Mouse (Mus musculus) adrenal gland, adult 2 months (tissue): ENCODE measurements around the gene Slc22a20. TPM values are rescaled to one million over a fixed set of nuclear protein-coding genes. Genes with fewer than 3 reads are reported as not detected.

ENCODE experiments used
- DNase-seq: peaks from one replicate; pipeline ENCODE4 v3.0.0; 2021
- polyA plus RNA-seq: library from polyadenylated mRNA; depleted of rRNA; stranded (reverse); fragments of >200 nt; gene quantifications from 2 replicates; pipeline ENCODE4 v1.2.3, GENCODE M21; 2012
- total RNA-seq, 2 experiments: library from RNA; stranded (reverse); gene quantifications; 2 replicates each; pipeline ENCODE4 v1.2.3; 2021

Slc22a20 gene
- total and polyA plus RNA-seq, 3 experiments: not detected

DNA sequence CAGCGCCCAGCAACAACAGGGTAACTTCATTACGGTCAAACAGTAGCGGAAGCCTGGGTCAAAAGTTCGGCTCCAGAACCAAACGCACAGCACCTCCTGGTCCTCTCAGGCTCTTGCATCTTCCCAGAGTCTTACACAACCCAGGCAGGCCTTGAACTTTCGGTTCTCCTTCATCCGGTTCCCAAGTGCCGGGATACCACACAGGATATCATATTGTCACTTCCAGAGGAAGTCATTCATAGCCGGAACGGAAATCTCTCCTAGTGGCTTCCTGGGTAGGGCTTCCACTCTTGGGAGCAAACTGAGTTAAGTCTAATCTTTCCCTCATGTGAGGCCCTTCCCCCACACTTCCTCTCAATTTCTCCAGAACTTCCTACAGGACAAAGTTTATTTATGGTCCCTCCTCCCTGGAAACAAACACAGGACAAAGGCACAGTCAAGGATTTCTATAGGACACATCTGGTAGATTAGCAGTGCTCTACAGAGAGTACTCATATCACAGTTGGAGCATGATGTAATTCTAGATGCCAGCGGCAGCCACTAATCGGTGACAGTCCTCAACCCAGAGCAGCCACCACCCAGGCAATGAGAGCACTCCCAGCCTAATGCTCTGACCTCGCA is 33.8 kb downstream of the Slc22a20 start:
- DNase-seq: peak; percentile 80

DNA sequence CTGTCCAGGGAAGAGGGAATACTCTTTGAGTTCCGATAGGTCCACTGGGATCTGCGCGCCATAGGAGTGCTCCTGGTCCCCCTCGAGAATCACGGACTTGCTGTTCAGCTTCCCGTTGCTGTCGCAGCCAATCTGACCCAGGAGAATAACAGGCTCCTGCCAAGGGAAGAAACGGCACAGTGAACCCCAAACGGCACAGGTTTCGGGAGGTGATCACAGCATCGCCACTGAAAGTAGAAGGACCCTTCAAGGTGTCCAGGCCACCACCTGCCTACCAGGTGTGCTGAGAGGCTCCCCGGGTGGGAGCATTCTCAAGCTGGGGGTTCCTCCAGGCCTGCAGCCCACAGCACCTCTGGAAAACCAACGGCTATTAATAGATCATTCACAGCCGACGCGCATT is 34.3 kb downstream of the Slc22a20 start:
- no peak for DNase-seq

DNA sequence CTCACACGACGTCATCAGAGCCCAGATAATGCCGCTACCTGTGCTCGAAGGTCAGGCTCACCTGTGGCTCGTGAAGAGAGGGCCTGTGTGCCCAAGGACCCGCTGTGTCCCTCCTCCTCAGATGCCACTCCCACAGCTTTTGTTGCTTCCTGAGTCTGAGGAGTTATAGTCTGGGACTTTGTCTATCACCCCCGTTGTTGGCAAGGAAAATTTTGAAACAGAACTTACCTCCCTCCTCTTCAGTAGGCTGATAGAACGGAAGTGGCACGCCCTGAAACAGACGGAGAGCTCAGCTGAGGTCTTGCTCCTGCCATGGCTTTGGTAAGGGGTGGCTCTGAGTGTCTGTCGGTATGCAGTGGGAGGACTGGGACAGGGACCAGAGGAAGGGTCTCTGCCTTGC is 35.7 kb downstream of the Slc22a20 start:
- no peak for DNase-seq

DNA sequence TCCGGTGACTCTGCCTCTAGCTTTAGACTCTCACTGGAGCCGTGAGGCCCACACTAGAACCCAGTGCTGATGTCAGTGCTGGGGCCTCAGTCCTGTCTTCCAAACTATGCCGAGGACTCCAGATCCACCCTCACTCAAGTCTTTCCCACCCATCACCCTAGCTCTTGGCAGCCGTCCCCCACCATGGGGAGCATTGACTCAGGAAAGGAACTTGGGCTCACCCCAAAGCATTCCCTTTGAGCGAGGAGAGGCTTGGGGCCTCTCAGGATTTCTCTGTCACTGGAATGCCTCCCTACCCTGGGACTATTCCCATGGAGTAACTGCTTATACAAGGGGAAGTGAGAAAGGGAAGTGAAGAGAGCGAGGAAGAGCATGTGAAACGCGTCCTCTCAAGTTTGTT is 40.1 kb downstream of the Slc22a20 start:
- DNase-seq: peak; percentile 42

DNA sequence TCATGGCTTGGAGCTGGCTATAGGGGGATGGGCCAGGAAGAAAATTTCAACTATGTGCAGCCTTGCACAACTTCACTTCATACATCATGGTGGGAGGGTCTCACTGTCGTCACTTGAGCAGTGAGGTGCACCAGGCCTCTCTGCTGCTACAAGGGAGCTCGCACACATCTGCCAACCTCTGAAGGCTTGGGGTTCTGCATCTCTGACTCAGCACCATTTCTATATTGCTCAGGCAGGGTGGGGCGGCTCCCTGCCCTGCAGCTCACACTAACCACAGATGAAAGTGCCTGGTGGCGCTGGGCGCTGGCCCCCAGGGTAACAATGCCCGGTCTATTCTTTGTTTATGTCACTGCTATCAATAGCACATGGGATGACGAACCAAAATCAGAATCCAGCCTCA is 40.9 kb downstream of the Slc22a20 start:
- no peak for DNase-seq

DNA sequence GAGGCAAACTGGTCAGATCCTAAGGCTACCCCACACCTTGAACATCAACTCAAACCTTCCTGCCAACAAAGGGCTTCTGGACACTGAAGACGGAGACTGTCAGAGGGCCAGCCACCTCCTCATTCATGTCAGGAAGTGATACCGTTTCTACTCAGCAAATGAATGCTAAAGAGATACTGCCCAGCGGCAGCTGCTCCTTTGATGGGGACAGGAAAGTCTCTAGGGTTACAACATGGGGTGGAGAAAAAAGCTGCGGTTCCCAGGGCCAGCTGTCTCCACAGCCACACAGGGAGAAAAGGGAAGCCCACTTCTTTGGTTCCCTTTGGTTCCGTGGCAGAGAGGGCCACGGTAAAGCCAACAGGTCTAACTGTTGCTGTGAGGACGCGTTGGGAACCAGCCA is 41.8 kb downstream of the Slc22a20 start:
- no peak for DNase-seq

DNA sequence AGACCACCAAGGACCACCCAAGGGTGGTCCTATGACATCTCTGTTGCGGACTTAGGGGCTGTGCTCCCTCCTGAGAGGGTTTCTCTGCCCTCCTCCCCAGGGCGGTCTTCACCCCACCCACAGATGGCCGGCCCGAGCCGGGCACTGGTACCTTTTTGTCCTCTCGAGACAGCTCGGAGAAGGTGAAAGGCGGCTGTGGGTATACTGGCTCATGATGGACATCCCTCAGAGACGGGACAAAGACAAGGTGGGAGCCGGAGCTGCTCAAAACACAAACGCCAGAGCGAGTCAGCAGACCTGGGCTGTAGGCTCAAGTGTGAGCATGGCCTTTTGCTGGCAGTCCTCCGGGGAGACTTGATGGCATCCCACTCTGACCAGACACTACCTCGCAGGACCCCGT is 42.5 kb downstream of the Slc22a20 start:
- no peak for DNase-seq

DNA sequence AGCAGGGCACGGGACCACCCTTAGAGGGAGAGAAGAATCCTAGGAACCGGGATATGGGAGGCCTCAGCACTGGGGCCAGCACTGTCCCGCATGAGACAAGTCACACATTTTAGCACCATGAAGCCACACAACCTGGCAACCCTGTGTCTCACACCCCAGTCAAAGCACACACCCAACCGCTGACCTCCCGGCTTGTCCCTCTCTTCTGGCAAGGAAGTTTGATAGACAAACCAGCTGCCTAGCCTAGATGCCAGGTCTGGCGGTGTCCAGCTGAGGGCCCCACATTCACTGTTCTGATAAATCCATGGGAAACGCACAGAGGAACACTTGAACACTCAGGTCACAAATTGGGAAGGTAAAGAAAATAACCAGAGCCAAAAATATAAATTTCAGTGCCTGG is 43.4 kb downstream of the Slc22a20 start:
- DNase-seq: no peak

DNA sequence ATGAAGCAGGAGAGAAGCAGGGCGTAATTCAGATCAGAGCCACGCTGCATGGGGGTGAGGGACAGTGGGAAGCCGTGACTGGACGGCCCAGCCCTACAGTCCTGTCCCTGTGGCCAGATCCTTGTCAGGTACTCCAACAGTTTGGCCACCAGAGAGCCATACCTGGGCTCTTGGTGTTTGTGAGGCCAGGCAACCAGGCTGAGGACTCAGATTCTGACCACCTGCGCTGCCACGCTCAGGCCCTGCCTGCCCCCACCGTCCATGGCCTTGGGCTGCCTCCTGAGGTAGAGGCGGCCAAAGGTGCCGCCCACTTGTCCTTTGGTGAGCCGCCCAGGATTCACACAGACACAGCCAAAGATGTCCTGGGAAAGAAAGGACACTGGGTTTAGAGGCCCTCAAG is 45.3 kb downstream of the Slc22a20 start:
- peak; percentile 79 for DNase-seq

DNA sequence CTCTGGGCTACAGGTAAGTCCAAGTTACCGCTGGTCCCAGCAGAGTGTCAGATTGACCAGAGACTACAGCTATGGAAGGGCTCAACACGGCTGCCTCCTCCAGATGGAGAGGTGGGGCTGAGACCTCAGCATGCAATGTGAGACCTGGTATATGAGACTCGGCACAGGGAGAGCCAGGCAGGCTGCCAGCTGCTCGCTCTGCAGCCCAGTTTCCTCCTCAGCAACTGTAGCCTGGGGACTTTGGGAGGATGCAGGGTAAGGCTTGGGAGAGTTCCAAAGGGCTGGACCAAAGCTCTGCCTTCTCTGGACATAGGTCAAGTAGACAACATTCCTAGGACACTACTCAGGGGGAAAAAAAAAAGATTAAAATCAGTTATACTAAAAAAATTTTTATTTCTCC is 45.8 kb downstream of the Slc22a20 start:
- DNase-seq: peak; percentile 86

DNA sequence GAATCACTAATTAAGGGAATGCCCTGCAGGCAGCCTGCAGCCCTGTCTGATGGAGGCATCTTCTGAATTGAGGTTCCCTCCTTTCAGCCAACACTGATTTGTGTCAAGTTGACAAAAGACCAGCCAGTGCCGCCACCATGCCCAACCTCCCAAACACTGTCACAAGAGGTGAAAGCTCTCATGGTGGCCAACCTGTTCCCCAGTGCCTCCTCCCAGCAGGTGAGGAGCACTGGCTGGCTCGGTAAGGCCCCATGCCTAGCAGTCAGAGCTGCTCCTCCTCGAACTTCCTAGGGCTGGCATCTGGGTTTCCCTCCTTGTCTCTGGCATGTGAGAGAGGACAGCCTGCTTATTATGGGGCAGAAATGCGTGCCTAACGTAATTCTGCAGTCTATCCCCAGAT is 46.2 kb downstream of the Slc22a20 start:
- DNase-seq: no peak

DNA sequence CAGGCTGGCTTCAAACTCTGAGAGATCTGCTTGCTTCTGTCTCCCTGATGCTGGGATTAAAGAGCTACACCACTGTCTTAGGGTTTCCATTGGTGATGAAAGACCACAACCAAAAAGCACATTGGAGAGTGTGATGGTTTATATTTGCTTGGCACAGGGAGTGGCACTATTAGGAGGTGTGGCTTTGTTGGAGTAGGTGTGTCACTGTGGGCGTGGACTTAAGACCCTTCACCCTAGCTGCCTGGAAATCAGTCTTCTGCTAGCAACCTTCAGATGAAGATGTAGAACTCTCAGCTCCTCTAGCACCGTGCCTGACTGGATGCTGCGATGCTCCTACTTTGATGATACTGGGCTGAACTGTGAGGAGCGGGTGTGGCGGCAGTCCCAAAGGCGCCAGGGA is 47.4 kb downstream of the Slc22a20 start:
- DNase-seq: no peak

DNA sequence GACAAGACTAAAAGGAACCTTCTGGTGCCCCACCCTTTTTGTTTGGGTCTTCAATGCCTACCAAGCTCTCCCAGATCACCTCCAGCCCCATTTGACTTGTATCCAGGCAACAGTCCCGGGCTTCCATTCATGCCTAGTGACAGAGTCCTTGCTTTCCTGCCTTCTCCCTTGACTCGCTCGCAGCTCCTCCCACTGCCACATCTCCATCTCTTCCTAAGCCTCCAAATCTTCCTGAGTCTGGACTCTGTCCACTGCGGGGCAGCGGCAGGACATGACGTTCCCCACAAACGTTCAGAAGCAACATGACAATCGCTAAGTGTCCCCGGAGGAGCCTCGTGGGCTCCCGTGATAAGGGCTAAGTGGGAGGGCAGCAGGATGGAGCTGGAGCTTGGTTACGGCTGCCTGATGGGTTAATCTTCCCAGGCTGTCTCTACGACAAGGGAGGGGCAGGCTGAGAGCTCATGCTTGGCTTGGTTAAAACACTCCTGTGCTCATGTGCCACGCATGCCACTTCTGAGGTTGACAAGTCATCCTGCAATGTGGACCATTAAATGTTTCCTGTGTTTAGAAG is 48.0 kb downstream of the Slc22a20 start:
- DNase-seq: no peak

DNA sequence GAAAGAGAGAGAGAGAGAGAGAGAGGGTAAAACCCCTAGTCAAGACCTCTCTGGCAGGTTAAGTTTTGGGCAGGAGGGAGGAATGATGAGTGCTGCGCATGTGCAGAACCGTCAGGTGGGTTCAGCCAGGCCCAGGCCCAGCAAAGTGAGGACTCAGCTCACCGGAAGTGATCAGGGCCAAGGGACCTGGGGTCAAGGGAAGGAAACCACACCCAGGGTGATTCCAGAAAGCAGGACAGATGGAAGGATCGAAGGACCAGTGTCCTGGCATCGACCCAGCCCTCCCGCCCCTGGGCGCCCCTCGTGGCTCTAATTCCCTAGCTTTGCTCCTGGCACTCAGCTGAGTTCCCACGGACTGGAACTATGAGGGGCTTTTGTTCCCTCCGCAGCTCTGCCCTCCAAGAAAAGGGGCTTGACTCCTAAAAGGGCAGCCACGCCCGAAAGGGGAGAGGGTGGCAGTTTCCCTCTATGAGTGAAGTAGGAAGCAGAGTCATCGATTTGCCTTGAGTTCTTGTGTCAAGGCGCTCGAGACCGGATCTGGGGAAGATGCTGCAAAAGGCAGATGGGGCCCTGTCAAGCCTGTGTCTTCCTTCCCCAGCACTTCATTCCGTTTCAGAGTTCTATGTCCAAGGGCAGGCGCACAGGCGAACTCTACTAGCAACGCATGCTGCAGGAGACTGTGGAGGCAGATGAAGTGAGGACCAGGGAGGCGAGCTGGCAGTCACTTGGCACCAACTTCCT is 48.7 kb downstream of the Slc22a20 start:
- no peak for DNase-seq

DNA sequence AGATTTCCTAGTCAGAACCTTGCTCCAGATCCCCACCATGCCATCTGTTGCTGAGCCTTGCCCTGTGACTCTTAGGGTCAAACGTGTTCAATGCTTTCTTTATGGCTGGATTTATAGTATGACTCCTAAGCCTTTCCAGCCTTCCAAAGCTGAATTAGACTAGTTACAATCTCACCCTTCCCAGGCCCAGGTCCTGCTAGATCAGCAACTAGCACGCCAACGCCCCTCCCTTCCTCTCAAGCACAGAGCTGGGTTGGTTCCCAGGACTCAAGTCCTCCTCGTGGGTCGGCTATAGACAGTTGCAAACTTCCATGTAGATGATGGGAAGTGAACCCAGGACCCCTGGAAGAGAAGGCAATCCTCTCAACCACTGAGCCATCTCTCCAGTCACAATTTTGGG is 50.3 kb downstream of the Slc22a20 start:
- DNase-seq: no peak

DNA sequence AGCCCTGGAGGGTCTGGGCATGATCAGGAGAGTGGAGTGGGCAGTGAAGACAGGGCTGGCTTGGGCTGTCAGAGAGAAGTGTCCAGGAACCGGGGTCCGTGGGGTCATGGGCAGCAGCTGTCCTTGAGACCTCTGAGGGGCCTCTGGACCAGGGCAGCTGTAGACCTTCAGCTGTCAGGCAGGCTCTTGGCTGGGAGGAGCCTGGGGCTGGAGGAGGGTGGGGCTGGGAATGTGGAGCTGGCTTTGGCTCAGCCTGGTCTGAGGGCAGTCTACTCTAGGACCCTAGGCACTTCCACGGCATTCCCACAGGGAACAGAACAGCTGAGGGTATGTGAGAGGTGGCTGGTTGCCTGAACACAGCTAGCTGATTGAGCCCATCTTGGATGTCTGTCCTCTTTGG is 50.7 kb downstream of the Slc22a20 start:
- peak; percentile 80 for DNase-seq

DNA sequence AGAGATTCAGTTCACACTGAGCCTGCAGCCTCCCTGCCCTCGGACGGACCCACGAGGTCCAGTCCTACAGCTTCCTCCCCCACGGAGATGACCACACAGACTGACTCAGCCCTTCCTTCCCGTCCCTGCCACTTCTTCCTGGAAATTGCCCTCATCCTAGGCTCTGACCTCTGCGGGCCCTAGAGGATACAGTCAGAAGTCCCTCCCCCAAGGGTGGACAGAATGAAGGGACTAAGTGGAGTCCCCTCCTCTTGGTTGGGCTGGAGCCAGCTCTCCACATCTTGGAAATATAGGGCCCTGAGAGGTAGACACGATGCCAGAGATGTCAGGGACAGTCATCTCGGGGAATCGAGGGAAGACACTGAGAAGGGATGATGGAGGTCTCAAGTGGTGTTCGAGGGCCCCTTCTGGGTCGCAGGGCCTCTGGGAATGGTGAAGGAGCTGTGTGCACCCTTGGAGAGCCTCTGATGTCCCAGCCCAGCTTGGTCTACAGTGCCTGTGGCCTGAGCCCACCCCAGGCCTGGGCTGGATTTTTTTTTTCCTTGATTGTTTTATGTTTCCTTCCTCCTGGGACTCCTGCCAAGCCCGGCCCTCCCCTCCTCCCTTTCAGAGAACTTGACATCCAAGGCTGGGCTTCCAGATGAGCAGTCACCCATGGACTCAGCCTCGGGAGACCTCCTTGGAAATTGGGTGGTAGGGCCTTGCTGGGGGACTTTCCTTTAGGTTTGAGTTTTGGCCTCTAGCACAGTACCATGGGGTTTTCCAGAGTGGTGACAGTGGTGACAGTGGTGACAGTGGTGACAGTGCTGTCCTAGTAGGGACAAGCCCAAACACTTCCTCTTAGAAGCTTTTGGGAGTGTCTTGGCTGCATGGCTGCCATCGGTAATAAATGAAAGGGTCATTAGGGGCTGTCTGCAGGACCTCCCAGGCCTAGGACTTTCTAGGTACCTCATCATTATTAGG is 56.0 kb downstream of the Slc22a20 start:
- peak; percentile 82 for DNase-seq

DNA sequence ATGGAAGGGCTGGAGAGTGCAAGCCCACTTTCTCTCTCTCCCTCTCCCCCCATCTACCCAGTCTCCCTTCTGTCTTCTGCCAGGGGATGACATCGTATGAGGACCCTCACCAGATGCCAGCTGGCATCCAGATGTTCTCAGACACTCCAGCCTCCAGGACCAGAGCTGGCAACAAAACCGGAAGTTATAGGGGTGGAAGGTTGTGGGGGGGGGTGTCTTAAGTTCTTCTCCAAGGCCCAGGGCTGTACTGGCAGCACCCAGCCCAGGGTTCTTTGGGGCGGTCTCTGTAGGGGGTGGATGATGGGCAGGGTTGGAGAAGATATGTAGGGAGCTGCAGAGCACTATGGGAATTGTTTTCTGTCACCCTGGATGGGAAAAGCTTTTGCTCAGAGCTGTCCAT is 57.4 kb downstream of the Slc22a20 start:
- no peak for DNase-seq

DNA sequence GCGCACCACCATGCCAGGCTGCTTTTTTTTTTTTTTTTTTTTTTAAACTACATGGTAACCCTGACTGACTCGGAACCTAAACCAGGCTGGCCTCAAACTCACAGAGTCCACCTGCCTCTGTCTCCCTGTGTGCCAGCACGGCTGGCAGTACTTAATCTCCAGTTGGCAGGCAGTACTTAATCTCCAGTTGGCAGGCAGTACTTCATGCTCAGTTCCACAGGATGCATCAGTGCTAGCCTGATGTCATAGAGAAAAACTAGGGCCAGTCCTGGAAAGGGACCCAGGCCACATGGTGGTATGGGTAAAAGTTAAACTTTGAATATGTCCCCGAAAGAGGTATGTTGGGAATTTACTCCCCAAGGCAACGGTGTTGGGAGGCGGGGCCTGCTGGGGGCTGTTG is 57.8 kb downstream of the Slc22a20 start:
- no peak for DNase-seq

DNA sequence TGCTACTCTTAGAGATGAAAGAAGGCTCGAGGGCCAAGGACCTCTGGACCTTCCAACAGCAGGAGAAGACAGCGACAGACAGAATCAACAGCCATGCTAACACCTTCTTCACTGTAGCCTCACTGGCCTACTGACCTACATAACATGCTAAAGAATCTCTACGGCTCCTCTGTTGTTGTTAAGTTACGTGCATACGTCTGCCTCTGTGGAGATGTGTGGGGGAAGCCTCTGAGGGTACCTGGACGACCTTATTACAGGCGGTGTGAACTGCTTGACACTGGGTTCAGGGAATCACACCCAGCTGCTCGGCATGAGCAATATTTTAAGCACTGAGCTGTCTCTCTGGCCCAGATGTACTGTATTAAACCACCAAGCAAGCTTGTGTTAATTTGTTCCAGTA is 58.4 kb downstream of the Slc22a20 start:
- DNase-seq: no peak

DNA sequence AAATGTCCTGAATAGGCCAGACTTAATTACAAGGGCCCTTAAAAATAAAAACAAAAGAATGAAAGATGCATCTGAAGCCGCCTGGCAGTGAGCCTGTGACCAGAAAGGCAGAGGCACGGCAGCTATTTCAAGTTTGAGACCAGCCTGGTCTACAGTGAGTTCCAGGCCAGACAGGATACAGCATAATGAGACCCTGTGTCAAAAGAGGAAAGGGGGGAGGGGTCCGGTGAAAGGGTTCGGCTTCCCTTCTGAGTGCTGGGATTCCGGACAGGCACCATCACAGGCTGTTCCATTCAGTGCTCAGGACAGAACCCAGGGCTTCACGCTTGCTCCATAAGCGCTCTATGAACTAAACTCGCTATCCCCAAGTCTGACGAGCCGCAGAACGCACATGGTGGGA is 58.9 kb downstream of the Slc22a20 start:
- DNase-seq: no peak

DNA sequence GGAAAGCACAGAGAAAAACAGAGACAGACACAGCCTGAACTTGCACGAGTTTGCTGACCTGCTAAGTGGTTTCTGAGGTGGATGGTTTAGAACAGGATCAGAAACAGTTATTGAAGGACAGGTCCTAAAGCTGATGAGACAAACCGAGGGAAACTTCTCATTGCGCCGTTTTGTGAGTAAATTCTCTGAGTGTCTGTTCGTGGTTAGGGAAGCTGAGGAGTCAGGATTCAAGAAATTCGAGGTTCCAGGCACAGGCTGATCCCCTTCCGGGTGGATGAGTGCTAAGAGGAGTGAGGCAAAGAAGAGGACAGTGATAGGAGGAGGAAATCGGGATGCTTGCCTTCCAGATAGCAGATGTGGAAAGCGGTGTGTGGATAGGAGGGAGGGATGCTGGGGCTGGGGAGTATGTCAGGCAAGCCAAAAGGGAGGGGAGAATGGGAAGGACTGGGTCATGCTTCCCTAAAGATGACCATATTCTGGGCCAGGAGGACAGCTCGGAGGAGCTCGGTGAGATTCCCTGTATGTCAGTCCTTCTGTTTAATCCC is 60.6 kb downstream of the Slc22a20 start:
- DNase-seq: no peak
